Mouse (Mus musculus) CH12.LX (cell line): ENCODE measurements around the gene Mcrs1. TPM values are rescaled to one million over a fixed set of nuclear protein-coding genes. Genes with fewer than 3 reads are reported as not detected.

Experiments
- DNase-seq: peaks from one replicate; pipeline ENCODE4 v3.0.0-alpha.2; 2013; ENCODE audit errors: extremely low read depth
- H3K27ac ChIP-seq: 2 replicates; pipeline ENCODE4 v1.5.1; 2012; ENCODE audit warnings: low read depth, mild to moderate bottlenecking, control low read depth, moderate library complexity; ENCODE audit not compliant: insufficient read depth
- H3K27me3 ChIP-seq: replicated peaks from 2 replicates; pipeline ENCODE3; 2012; ENCODE audit warnings: inconsistent platforms
- H3K36me3 ChIP-seq, 2 experiments: replicated peaks in 1 of 2; 2 replicates each; pipeline versions ENCODE3 to v1.6.1; 2012; ENCODE audit warnings: inconsistent platforms in 1 of 2, low read length in 1 of 2, mild to moderate bottlenecking in 1 of 2, mixed read lengths in 1 of 2, moderate library complexity in 1 of 2; ENCODE audit not compliant: control insufficient read depth in 1 of 2, insufficient read depth in 1 of 2
- H3K4me1 ChIP-seq, 2 experiments: 2 replicates each; pipeline ENCODE4 v1.6.1; 2012; ENCODE audit warnings: inconsistent platforms in 1 of 2, moderate library complexity in 1 of 2; ENCODE audit not compliant: insufficient read depth in 2 of 2, control insufficient read depth in 1 of 2
- H3K4me2 ChIP-seq: 2 replicates; pipeline ENCODE4 v1.6.1; 2012; ENCODE audit warnings: low read depth, mild to moderate bottlenecking, control low read depth; ENCODE audit not compliant: poor library complexity, insufficient read depth, severe bottlenecking
- H3K4me3 ChIP-seq, 3 experiments: fragments of 150-350 bp in 1 of 3; sonication (generic) in 1 of 3; replicated peaks in 1 of 3; 2 replicates each; pipeline versions ENCODE3 to v1.5.1; 2011 to 2012; ENCODE audit warnings: low read depth in 2 of 3, low read length in 2 of 3, mild to moderate bottlenecking in 2 of 3, moderate library complexity in 2 of 3, control low read depth in 1 of 3, improper control_type of control experiment in 1 of 3, inconsistent platforms in 1 of 3, mixed read lengths in 1 of 3; ENCODE audit not compliant: poor library complexity in 1 of 3
- H3K79me2 ChIP-seq: replicated peaks from 2 replicates; pipeline ENCODE4 v1.6.1; 2012; ENCODE audit warnings: mild to moderate bottlenecking, moderate library complexity; ENCODE audit not compliant: control insufficient read depth, poor library complexity, insufficient read depth, severe bottlenecking; ENCODE audit errors: extremely low read depth
- H3K9ac ChIP-seq: 2 replicates; pipeline ENCODE4 v1.6.1; 2012; ENCODE audit warnings: low read depth, mild to moderate bottlenecking, control low read depth, moderate library complexity; ENCODE audit not compliant: insufficient read depth
- H3K9me3 ChIP-seq: replicated peaks from 2 replicates; pipeline ENCODE3; 2012; ENCODE audit warnings: low read length, inconsistent platforms, mixed read lengths
- BHLHE40 ChIP-seq: IDR thresholded peaks from 2 replicates; pipeline ENCODE4 v1.6.1; 2011; ENCODE audit warnings: mild to moderate bottlenecking, low read depth, low read length, improper control_type of control experiment
- CHD1 ChIP-seq: IDR thresholded peaks from 2 replicates; pipeline ENCODE4 v1.6.1; 2012; ENCODE audit warnings: low read depth, low read length, improper control_type of control experiment, inconsistent platforms
- EP300 ChIP-seq: IDR thresholded peaks from 2 replicates; pipeline ENCODE4 v1.6.1; 2011; ENCODE audit warnings: low read length, improper control_type of control experiment
- HCFC1 ChIP-seq: IDR thresholded peaks from 2 replicates; pipeline ENCODE4 v1.6.1; 2012; ENCODE audit warnings: low read depth, mild to moderate bottlenecking, inconsistent platforms, low read length, improper control_type of control experiment
- MAZ ChIP-seq: IDR thresholded peaks from 2 replicates; pipeline ENCODE4 v1.6.1; 2012; ENCODE audit warnings: low read depth, mild to moderate bottlenecking, inconsistent platforms, low read length, improper control_type of control experiment, moderate library complexity
- MEF2A ChIP-seq: IDR thresholded peaks from 2 replicates; pipeline ENCODE4 v1.6.1; 2014; ENCODE audit warnings: low read depth, mild to moderate bottlenecking, inconsistent platforms, low read length, improper control_type of control experiment, borderline replicate concordance
- MXI1 ChIP-seq: IDR thresholded peaks from 2 replicates; pipeline ENCODE4 v1.6.1; 2011; ENCODE audit warnings: mild to moderate bottlenecking, low read depth, low read length, improper control_type of control experiment
- MYC ChIP-seq: IDR thresholded peaks from 2 replicates; pipeline ENCODE4 v1.6.1; 2011; ENCODE audit warnings: low read depth, mild to moderate bottlenecking, improper control_type of control experiment, low read length
- NRF1 ChIP-seq: IDR thresholded peaks from 2 replicates; pipeline ENCODE4 v1.6.1; 2014; ENCODE audit warnings: low read depth, mild to moderate bottlenecking, inconsistent platforms, low read length, improper control_type of control experiment, moderate library complexity
- PAX5 ChIP-seq: IDR thresholded peaks from 2 replicates; pipeline ENCODE4 v1.6.1; 2012; ENCODE audit warnings: low read length, inconsistent platforms, mixed read lengths
- POLR2AphosphoS2 ChIP-seq: IDR thresholded peaks from 2 replicates; pipeline ENCODE4 v1.6.1; 2011; ENCODE audit warnings: low read depth, low read length, improper control_type of control experiment
- RCOR1 ChIP-seq: conservative IDR thresholded peaks from 2 replicates; pipeline ENCODE4 v1.6.1; 2012; ENCODE audit warnings: low read depth, mild to moderate bottlenecking, inconsistent platforms, low read length, improper control_type of control experiment
- SMC3 ChIP-seq: IDR thresholded peaks from 2 replicates; pipeline ENCODE4 v1.6.1; 2011; ENCODE audit warnings: low read depth, low read length, improper control_type of control experiment
- TBP ChIP-seq: conservative IDR thresholded peaks from 2 replicates; pipeline ENCODE4 v1.6.1; 2011; ENCODE audit warnings: low read depth, low read length, improper control_type of control experiment
- UBTF ChIP-seq: IDR thresholded peaks from 2 replicates; pipeline ENCODE4 v1.6.1; 2012; ENCODE audit warnings: low read depth, mild to moderate bottlenecking, inconsistent platforms, low read length, improper control_type of control experiment, moderate library complexity
- ZKSCAN1 ChIP-seq: IDR thresholded peaks from 2 replicates; pipeline ENCODE4 v1.6.1; 2012; ENCODE audit warnings: low read depth, inconsistent platforms, low read length, improper control_type of control experiment, borderline replicate concordance
- dilution Hi-C: fragments of 300-500 bp; cut with MboI; formaldehyde crosslinking; loops from 2 replicates; pipeline ENCODE4 v1.14.3; 2020; ENCODE audit warnings: low sequenced_read_pairs; ENCODE audit not compliant: extremely low pct_unique_long_range_greater_than_20kb, extremely low pct_ligation_motif_present
- in situ Hi-C: fragments of 300-500 bp; cut with MboI; formaldehyde crosslinking; loops from 3 replicates; pipeline ENCODE4 v1.14.3; 2019; ENCODE audit warnings: low sequenced_read_pairs, low pct_ligation_motif_present, low pct_unique_long_range_greater_than_20kb, mixed read lengths
- polyA plus RNA-seq: library from polyadenylated mRNA; unstranded; fragments of >175 nt; gene quantifications from 2 replicates; pipeline ENCODE4 v1.2.1, GENCODE M21; 2012; ENCODE audit warnings: low read depth; ENCODE audit not compliant: insufficient read length
- total RNA-seq, 2 experiments: library from RNA; depleted of rRNA; stranded (reverse); fragments of 300-350 nt in 1 of 2; fragments of >200 nt in 1 of 2; gene quantifications; 2 replicates each; pipeline ENCODE4 v1.2.3; 2012 to 2014

The Mcrs1 gene
- total and polyA plus RNA-seq, 3 experiments, result 75.9 to 105 (median 85.1) TPM

GRCm38 (mm10) chr15:99278271-99278670, 26.5 kb upstream of the Mcrs1 start:
- dilution Hi-C loops (no loop called here), in situ Hi-C loops (no loop called here)
- Histone ChIP-seq H3K9me3 (no peaks in the 10 kb centered on the region), H3K36me3 (no peaks in the 10 kb centered on the region), H3K4me3 (no peak overlapping the region), H3K79me2 (no peaks in the 10 kb centered on the region), H3K4me2 (no peak overlapping the region), H3K9ac (no peak overlapping the region), H3K27ac (no peak overlapping the region), H3K4me1 (peaks cover 0 to 6% of the 10 kb centered on the region in 2 experiments; a peak in 1 of 4 replicates), H3K27me3 (peaks cover 73% of the 10 kb centered on the region)
- TF ChIP-seq TBP (no peak), RCOR1 (no peak), PAX5 (no peak), SMC3 (no peak), ZKSCAN1 (no peak), UBTF (no peak)
- DNase-seq, result no peak

GRCm38 (mm10) chr15:99276095-99276494, 24.3 kb upstream of the Mcrs1 start:
- DNase-seq, result no peak
- Histone ChIP-seq H3K27me3 (peaks cover 75% of the 10 kb centered on the region), H3K4me2 (no peak overlapping the region), H3K9ac (no peak overlapping the region), H3K36me3 (no peaks in the 10 kb centered on the region), H3K4me3 (no peak overlapping the region), H3K4me1 (peaks cover 0 to 6% of the 10 kb centered on the region in 2 experiments; a peak in 1 of 4 replicates), H3K9me3 (no peaks in the 10 kb centered on the region), H3K27ac (no peak overlapping the region), H3K79me2 (no peaks in the 10 kb centered on the region)
- dilution Hi-C loops, result no loop called here
- TF ChIP-seq POLR2AphosphoS2, result no peak
- TF ChIP-seq BHLHE40, result no peak
- no peak for TF ChIP-seq PAX5
- TF ChIP-seq MYC, result no peak
- no peak for TF ChIP-seq MXI1
- TF ChIP-seq HCFC1, result no peak
- no peak for TF ChIP-seq MAZ
- TF ChIP-seq NRF1, result no peak
- no peak for TF ChIP-seq EP300
- TF ChIP-seq MEF2A, result no peak
- TF ChIP-seq CHD1, result no peak
- in situ Hi-C loops, result no loop called here
